Mouse (Mus musculus): ENCODE data around the gene Socs3. TPM values are rescaled to one million over a fixed set of nuclear protein-coding genes. Genes with fewer than 3 reads are reported as not detected.

Socs3 gene
- polyA plus RNA-seq, 1 experiment = 0.51 TPM

DNA sequence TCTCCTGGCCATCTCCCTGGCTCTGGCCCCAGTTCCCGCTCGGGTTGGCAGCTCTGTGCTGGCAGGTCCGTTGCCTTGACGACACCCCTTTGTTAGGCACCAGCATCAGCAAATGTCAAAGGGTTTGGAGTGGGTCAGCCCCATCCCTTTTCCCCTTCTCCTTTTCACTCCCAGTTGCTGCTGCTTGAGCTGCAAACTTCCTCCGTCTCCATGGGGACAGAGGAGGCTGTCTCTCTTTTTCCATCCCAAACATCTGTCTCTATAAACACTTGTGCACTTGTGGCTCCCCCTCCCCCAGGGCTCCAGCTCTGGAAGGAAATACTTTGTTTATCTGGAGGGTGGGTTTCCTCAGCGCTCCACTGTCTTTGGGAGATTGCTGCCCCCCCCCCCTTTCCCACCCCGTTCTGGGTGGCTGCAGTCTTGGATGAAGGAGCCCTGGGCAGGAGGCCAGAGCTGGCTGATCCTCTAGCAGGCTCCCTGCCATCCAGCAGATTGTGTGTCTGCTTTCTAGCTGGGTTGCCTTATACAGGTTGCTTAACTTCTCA is 30.0 kb downstream of the Socs3 start:
- Histone ChIP-seq H3K4me1 (ENCODE audit: control insufficient read depth, insufficient read depth, low read length) (peaks cover 4% of the 10 kb centered on the region), H3K27ac (ENCODE audit: control insufficient read depth, insufficient read depth, low read depth, low read length) (no peak overlapping the region; the same call in 1 of the 2 replicates), H3K36me3 (ENCODE audit: control insufficient read depth, insufficient read depth, low read length) (no peaks in the 10 kb centered on the region), H3K4me3 (ENCODE audit: control insufficient read depth, low read depth, low read length) (no peak overlapping the region), H3K27me3 (ENCODE audit: control insufficient read depth, insufficient read depth, low read length) (no peaks in the 10 kb centered on the region)
- TF ChIP-seq POLR2A (IDR thresholded peaks at IDR 0.05; ENCODE audit: control insufficient read depth, low read depth, low read length) (no peak), CTCF (IDR thresholded peaks at IDR 0.05; ENCODE audit: control insufficient read depth, insufficient read depth, insufficient replicate concordance, low read depth, low read length) (no peak)

- Histone ChIP-seq H3K27ac (ENCODE audit: control insufficient read depth, insufficient read depth, low read depth, low read length) (no peak overlapping the region), H3K4me3 (ENCODE audit: control insufficient read depth, low read depth, low read length) (no peak overlapping the region), H3K4me1 (ENCODE audit: control insufficient read depth, insufficient read depth, low read length) (peaks cover 4% of the 10 kb centered on the region), H3K27me3 (ENCODE audit: control insufficient read depth, insufficient read depth, low read length) (no peaks in the 10 kb centered on the region), H3K36me3 (ENCODE audit: control insufficient read depth, insufficient read depth, low read length) (no peaks in the 10 kb centered on the region)
- no peak for TF ChIP-seq POLR2A (IDR thresholded peaks at IDR 0.05; ENCODE audit: control insufficient read depth, low read depth, low read length)
- no peak for TF ChIP-seq CTCF (IDR thresholded peaks at IDR 0.05; ENCODE audit: control insufficient read depth, insufficient read depth, insufficient replicate concordance, low read depth, low read length)
Measured at GRCm38 (mm10) chr11:117939004-117939730, 30.7 kb downstream of the Socs3 start.

GRCm38 (mm10) chr11:117936202-117936601 is 33.6 kb downstream of the Socs3 start:
- Histone ChIP-seq H3K27ac (ENCODE audit: control insufficient read depth, insufficient read depth, low read depth, low read length) (no peak overlapping the region), H3K27me3 (ENCODE audit: control insufficient read depth, insufficient read depth, low read length) (no peaks in the 10 kb centered on the region), H3K36me3 (ENCODE audit: control insufficient read depth, insufficient read depth, low read length) (no peaks in the 10 kb centered on the region), H3K4me1 (ENCODE audit: control insufficient read depth, insufficient read depth, low read length) (peaks cover 6% of the 10 kb centered on the region), H3K4me3 (ENCODE audit: control insufficient read depth, low read depth, low read length) (no peak overlapping the region)
- no peak for TF ChIP-seq CTCF (IDR thresholded peaks at IDR 0.05; ENCODE audit: control insufficient read depth, insufficient read depth, insufficient replicate concordance, low read depth, low read length)
- no peak for TF ChIP-seq POLR2A (IDR thresholded peaks at IDR 0.05; ENCODE audit: control insufficient read depth, low read depth, low read length)

DNA sequence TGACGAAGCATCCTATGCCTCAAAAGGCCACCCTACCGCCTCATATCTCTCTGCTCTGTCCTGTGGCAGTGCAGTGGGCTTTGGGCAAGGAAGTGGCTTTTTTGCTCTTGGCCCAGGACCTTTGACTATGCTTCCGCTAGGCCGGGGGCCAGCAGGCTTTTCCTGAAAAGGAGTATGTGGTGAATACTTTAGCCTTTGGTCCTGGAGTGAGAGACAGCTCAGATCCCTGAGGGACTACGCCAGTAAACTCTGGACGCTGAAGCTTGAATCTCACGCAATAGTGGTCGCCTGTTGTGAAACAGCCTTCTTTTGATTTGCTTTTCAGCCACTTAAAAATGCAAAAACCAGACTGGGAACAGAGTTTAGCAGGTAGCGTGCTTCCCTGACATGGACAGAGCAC is 34.2 kb downstream of the Socs3 start:
- H3K27ac ChIP-seq (ENCODE audit: control insufficient read depth, insufficient read depth, low read depth, low read length) = no peak overlapping the region
- no peak overlapping the region for H3K4me3 ChIP-seq (ENCODE audit: control insufficient read depth, low read depth, low read length)
- no peak for TF ChIP-seq POLR2A (IDR thresholded peaks at IDR 0.05; ENCODE audit: control insufficient read depth, low read depth, low read length)
- no peak for TF ChIP-seq CTCF (IDR thresholded peaks at IDR 0.05; ENCODE audit: control insufficient read depth, insufficient read depth, insufficient replicate concordance, low read depth, low read length)
- no peaks in the 10 kb centered on the region for H3K27me3 ChIP-seq (ENCODE audit: control insufficient read depth, insufficient read depth, low read length)
- H3K36me3 ChIP-seq (ENCODE audit: control insufficient read depth, insufficient read depth, low read length) = no peaks in the 10 kb centered on the region
- peaks cover 11% of the 10 kb centered on the region for H3K4me1 ChIP-seq (ENCODE audit: control insufficient read depth, insufficient read depth, low read length)

DNA sequence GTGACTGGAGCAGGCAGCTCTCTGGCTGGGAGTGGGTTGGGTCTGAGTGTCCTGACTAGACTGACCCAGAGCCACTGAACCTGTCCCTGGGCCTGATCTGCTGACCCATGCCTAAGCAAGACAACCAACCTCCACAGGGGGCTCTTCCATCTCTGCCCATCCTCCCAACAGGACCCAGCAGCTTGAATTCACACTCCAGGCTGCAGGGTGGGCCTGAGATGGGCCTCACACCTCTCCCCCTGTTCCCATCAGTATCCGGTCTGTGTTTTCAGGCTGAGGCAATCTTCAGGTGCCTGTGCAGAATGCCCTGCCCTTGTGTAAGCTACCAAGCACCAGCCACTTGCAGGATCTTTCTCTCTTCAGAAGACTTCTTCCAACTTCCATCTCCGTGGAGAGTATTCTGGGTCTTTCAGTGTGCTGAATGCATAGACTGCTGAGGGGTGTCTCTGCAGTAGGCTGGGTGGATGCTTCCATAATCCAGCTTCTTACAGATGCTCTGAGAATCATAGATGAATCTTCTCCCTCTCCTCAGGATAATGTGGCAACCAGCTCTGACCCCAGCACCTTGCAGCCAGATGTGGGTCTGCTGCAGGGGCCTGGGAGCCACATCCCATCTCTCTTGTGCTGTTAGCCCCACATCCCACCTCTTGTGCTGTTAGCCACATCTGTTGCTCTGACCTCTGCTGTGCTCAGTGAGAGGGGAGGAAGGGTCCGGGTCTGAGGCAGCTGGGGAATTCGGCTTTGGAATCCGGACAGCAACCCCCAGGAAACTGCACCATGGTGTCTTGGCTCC is 35.1 kb downstream of the Socs3 start:
- Histone ChIP-seq H3K27ac (ENCODE audit: control insufficient read depth, insufficient read depth, low read depth, low read length) (no peak overlapping the region), H3K36me3 (ENCODE audit: control insufficient read depth, insufficient read depth, low read length) (no peaks in the 10 kb centered on the region), H3K27me3 (ENCODE audit: control insufficient read depth, insufficient read depth, low read length) (no peaks in the 10 kb centered on the region), H3K4me3 (ENCODE audit: control insufficient read depth, low read depth, low read length) (no peak overlapping the region), H3K4me1 (ENCODE audit: control insufficient read depth, insufficient read depth, low read length) (peaks cover 13% of the 10 kb centered on the region)
- TF ChIP-seq CTCF (IDR thresholded peaks at IDR 0.05; ENCODE audit: control insufficient read depth, insufficient read depth, insufficient replicate concordance, low read depth, low read length) = no peak
- TF ChIP-seq POLR2A (IDR thresholded peaks at IDR 0.05; ENCODE audit: control insufficient read depth, low read depth, low read length) = no peak

DNA sequence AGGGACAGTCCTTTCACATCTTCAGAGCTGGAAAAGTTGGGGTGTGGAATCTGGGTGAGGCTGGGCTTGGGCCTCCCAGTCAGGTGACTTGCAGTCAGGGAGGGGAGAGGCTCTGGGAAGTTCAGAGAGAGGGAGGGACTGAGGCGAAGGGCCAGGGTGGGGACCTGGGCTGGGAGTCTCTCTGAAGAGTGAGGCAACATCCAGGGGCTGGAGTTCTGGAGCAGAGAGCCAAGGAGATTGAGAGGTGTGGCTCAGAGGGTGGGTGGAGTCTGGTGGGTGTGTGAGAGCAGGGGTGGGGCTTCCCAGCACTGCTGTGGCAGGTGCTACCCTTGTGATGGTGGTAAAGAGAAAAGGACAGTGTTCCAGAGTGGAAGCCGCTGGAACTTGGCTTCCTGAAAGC is 35.7 kb downstream of the Socs3 start:
- TF ChIP-seq CTCF (IDR thresholded peaks at IDR 0.05; ENCODE audit: control insufficient read depth, insufficient read depth, insufficient replicate concordance, low read depth, low read length) = no peak
- peak; percentile 36; the same call in 1 of the 2 replicates for TF ChIP-seq POLR2A (IDR thresholded peaks at IDR 0.05; ENCODE audit: control insufficient read depth, low read depth, low read length)
- Histone ChIP-seq H3K36me3 (ENCODE audit: control insufficient read depth, insufficient read depth, low read length) (no peaks in the 10 kb centered on the region), H3K4me3 (ENCODE audit: control insufficient read depth, low read depth, low read length) (no peak overlapping the region), H3K27me3 (ENCODE audit: control insufficient read depth, insufficient read depth, low read length) (no peaks in the 10 kb centered on the region), H3K27ac (ENCODE audit: control insufficient read depth, insufficient read depth, low read depth, low read length) (no peak overlapping the region), H3K4me1 (ENCODE audit: control insufficient read depth, insufficient read depth, low read length) (peaks cover 10% of the 10 kb centered on the region)

DNA sequence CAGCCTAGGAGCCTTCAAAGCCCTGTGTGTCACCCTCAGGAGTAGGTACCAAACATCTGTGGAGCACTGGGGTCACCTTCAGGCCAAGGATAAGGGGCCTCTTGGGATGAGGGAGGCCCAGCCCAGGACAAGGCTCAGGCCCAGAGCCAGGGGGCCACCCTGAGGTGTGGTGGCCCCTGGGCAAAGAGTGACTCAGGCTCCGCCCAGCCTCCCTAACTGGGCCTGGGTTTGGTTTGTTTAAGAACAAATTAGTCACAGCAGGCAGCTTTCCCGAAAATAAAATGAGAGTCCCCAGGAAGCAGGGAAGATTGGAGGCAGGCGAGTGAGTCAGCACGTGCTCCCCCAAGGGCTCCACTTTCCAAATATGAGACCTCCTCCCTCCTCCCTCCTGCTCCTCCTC is 37.7 kb downstream of the Socs3 start:
- Histone ChIP-seq H3K36me3 (ENCODE audit: control insufficient read depth, insufficient read depth, low read length) (no peaks in the 10 kb centered on the region), H3K27ac (ENCODE audit: control insufficient read depth, insufficient read depth, low read depth, low read length) (no peak overlapping the region), H3K4me1 (ENCODE audit: control insufficient read depth, insufficient read depth, low read length) (peaks cover 10% of the 10 kb centered on the region), H3K27me3 (ENCODE audit: control insufficient read depth, insufficient read depth, low read length) (no peaks in the 10 kb centered on the region), H3K4me3 (ENCODE audit: control insufficient read depth, low read depth, low read length) (no peak overlapping the region)
- TF ChIP-seq CTCF (IDR thresholded peaks at IDR 0.05; ENCODE audit: control insufficient read depth, insufficient read depth, insufficient replicate concordance, low read depth, low read length) (no peak), POLR2A (IDR thresholded peaks at IDR 0.05; ENCODE audit: control insufficient read depth, low read depth, low read length) (no peak)
